Mouse (Mus musculus) cortical plate, adult 2 months (tissue): ENCODE results near the gene Bcl9l.

Experiments
- CTCF ChIP-seq: fragments of 200-500 bp; IDR thresholded peaks from 2 replicates; pipeline ENCODE4 v1.5.1; 2011; ENCODE audit warnings: mild to moderate bottlenecking, control low read depth, low read length; ENCODE audit not compliant: insufficient read depth; ENCODE audit errors: extremely low read depth
- POLR2A ChIP-seq: fragments of 200-500 bp; IDR thresholded peaks from 2 replicates; pipeline ENCODE4 v1.6.1; 2011; ENCODE audit warnings: mild to moderate bottlenecking, low read length, control low read depth; ENCODE audit not compliant: insufficient read depth; ENCODE audit errors: extremely low read depth

GRCm38 (mm10) chr9:44479628-44480428 lies 2.8 kb upstream of the Bcl9l start:
- TF ChIP-seq CTCF (peak; percentile 88), POLR2A (peak; percentile 75)
